Mouse (Mus musculus) bone marrow, adult 2 months (tissue): ENCODE measurements at regions not wholly inside any gene's neighbourhood (a gene's known extent, or its start where the extent isn't known, plus 50 kb on each side); places are given as distances from the start of the nearest gene placed in this dataset.

Experiments used
- H3K27ac ChIP-seq: fragments of 200-500 bp; 2 replicates; pipeline ENCODE4 v1.5.1; 2012; ENCODE audit warnings: low read depth, mild to moderate bottlenecking, control low read depth, inconsistent platforms, low read length; ENCODE audit not compliant: control insufficient read depth, poor library complexity, insufficient read depth
- H3K4me1 ChIP-seq: fragments of 200-500 bp; 2 replicates; pipeline ENCODE4 v1.6.1; 2011; ENCODE audit warnings: low read length; ENCODE audit not compliant: control insufficient read depth, insufficient read depth
- H3K4me3 ChIP-seq: fragments of 200-500 bp; replicated peaks from 2 replicates; pipeline ENCODE3; 2011; ENCODE audit warnings: mild to moderate bottlenecking, low read depth, low read length, control low read depth; ENCODE audit not compliant: control insufficient read depth
- CTCF ChIP-seq: fragments of 200-500 bp; IDR thresholded peaks from 2 replicates; pipeline ENCODE4 v1.5.1; 2011; ENCODE audit warnings: low read length, control low read depth; ENCODE audit not compliant: control insufficient read depth, insufficient read depth
- POLR2A ChIP-seq: fragments of 200-500 bp; IDR thresholded peaks from 2 replicates; pipeline ENCODE4 v1.6.1; 2011; ENCODE audit warnings: low read depth, mild to moderate bottlenecking, control low read depth, low read length, borderline replicate concordance; ENCODE audit not compliant: control insufficient read depth
- WGBS: fragments of 180-500 bp; shearing (Covaris S2); methylation state at CpG from one replicate; pipeline ENCODE4 v1.1.7; 2018; 5-methylcytosine and 5-hydroxymethylcytosine counted together

- H3K4me3 ChIP-seq = no peak overlapping the region
- no peaks in the 10 kb centered on the region for H3K4me1 ChIP-seq
- WGBS = 94% methylated on average over 17 of the region's 17 CpGs
- TF ChIP-seq CTCF (no peak), POLR2A (no peak)
- no peak overlapping the region; the same call in 1 of the 2 replicates for H3K27ac ChIP-seq
These were observed 159.5 kb upstream of the Arg1 start for GRCm38 (mm10) chr10:25086745-25087144.

GRCm38 (mm10) chr10:25082930-25083329 is 155.6 kb upstream of the Arg1 start:
- Histone ChIP-seq H3K27ac (no peak overlapping the region), H3K4me1 (no peaks in the 10 kb centered on the region), H3K4me3 (no peak overlapping the region)
- TF ChIP-seq CTCF (no peak), POLR2A (no peak)
- 86% methylated on average over 10 of the region's 10 CpGs for WGBS

GRCm38 (mm10) chr10:25072617-25073016 is 145.3 kb upstream of the Arg1 start:
- Histone ChIP-seq H3K27ac (no peak overlapping the region), H3K4me3 (no peak overlapping the region), H3K4me1 (no peaks in the 10 kb centered on the region)
- 78% methylated on average over 2 of the region's 2 CpGs for WGBS
- TF ChIP-seq CTCF (no peak), POLR2A (no peak)

GRCm38 (mm10) chr10:25068301-25068700 is 141.0 kb upstream of the Arg1 start:
- no peak overlapping the region for H3K4me3 ChIP-seq
- WGBS = 54% methylated on average over 8 of the region's 8 CpGs
- H3K4me1 ChIP-seq = no peaks in the 10 kb centered on the region
- TF ChIP-seq CTCF (no peak), POLR2A (no peak)
- no peak overlapping the region for H3K27ac ChIP-seq

- Histone ChIP-seq H3K4me3 (no peak overlapping the region), H3K4me1 (no peaks in the 10 kb centered on the region), H3K27ac (no peak overlapping the region)
- 81% methylated on average over 6 of the region's 6 CpGs for WGBS
- TF ChIP-seq CTCF (no peak), POLR2A (no peak)
These were observed 137.5 kb upstream of the Arg1 start for GRCm38 (mm10) chr10:25064701-25065362.

- Histone ChIP-seq H3K27ac (no peak overlapping the region), H3K4me3 (no peak overlapping the region), H3K4me1 (no peaks in the 10 kb centered on the region)
- 63% methylated on average over 13 of the region's 13 CpGs for WGBS
- TF ChIP-seq POLR2A (no peak), CTCF (no peak)
These were observed 134.2 kb upstream of the Arg1 start for GRCm38 (mm10) chr10:25061402-25062055.

- Histone ChIP-seq H3K27ac (no peak overlapping the region), H3K4me3 (no peak overlapping the region), H3K4me1 (no peaks in the 10 kb centered on the region)
- 71% methylated on average over 11 of the region's 11 CpGs for WGBS
- TF ChIP-seq POLR2A = no peak
- TF ChIP-seq CTCF = no peak
These were observed 131.4 kb upstream of the Arg1 start for GRCm38 (mm10) chr10:25058694-25059093.

GRCm38 (mm10) chr10:25051998-25052397 is 124.7 kb upstream of the Arg1 start:
- H3K4me1 ChIP-seq = no peaks in the 10 kb centered on the region; the same call in 1 of the 2 replicates
- WGBS = 29% methylated on average over 3 of the region's 3 CpGs
- TF ChIP-seq CTCF (no peak), POLR2A (no peak)
- no peak overlapping the region for H3K27ac ChIP-seq
- H3K4me3 ChIP-seq = no peak overlapping the region
